Mouse (Mus musculus): ENCODE results near the gene Adam1b.

Gene Adam1b

DNA sequence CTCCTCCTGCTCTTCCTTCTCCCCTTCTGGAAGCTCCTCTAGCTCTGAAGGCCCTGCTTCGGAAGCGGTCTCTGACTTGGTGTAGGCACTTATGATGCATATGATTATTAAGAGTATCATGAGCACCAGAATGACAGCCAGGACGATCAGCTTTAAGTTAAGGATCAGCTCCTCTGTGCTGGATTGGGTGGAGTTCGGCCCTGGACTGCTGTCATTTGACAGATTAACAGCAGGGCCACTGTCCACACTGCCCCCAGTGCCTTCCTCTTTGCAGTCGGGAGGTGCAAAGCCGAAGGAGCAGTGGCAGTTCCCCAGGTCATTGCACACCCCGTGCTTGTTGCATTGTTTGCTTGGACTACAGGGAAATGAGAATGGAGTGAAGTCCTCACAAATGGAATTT, 2.5 kb downstream of the Adam1b start:
- in situ Hi-C loops (cut with MboI, MseI) = no loop called here

DNA sequence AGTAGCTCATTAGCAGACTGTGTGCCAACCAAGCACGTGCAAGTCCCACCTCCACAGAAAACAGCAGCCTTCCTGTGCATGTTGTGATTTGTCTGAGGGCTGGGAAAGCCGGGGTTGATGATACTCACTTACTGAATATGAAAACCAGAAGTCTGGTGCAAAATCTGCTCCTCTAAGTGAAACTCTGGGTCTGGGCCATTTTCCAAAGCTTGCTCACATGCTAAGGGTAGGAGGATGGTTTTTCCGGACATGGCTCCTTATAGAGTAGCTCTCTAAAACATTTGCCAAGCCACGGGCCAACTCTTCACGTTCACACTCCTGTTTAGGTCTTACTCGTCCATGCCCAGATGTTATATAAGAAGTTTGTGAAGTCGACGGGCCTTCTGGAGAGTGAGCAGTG, 9.9 kb downstream of the Adam1b start:
- in situ Hi-C loops (cut with MboI, MseI) = loop anchor here (10.0 kb wide), 1 partner anchor 521 kb away; no protein-coding TSS in a partner anchor

DNA sequence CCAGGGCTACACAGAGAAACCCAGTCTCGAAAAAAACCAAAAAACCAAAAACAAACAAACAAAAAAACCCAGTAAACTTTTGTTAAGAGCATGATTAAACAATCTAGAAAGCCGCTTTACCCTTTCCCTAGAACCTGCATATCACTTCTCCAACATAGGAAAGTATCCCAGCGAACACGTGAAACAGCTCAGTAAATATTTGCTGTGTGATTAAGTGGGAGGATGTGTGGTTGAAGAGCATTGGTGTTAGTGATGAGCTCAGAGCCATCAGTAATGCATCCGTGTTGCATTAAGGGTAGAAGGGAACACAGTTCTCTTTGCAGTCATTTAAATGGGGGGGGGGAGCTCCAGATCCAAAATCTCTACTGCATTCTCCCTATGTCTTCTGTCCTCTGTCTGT, 18.4 kb downstream of the Adam1b start:
- in situ Hi-C loops (cut with MboI, MseI) = loop anchor here (10.0 kb wide), 1 partner anchor 410 kb away; no protein-coding TSS in a partner anchor

DNA sequence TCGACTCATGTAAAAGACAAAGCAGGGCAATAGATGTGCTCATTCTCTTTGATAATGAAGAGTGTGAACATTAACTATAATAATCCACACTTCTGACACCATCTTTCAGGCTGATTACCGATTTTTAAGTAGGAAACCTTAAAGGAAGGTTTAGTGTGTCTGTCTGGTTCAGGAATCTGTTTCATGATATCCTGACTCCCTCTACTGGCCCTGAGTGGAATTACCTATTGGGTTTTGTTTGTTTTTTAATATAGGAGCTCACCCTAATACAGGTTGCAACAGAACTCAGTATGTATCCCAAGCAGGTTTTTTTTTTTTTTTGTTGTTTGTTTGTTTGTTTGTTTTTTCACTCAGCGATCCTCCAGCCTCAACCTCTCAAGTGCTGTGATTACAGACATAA, 25.6 kb downstream of the Adam1b start:
- in situ Hi-C loops (cut with MboI, MseI) = no loop called here

DNA sequence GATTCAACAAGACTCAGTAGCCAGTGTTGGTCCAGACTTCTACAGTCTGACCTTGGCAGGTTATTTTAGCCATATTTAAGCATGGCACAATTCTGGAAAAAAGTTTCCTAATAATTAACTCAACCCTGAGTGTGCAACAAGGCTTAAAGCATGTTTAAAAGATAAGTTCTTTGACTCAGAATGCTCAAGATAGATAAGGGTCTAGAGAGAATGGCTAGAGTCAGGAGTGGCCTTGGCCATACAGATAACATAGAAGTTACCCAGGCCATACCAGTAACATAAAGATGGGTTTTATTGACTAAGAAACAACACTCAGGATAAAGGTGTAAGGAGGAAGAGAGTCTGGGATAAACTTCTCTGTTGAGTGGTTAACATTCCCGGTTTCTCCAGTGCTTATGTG, 27.2 kb downstream of the Adam1b start:
- in situ Hi-C loops (cut with MboI, MseI) = no loop called here

DNA sequence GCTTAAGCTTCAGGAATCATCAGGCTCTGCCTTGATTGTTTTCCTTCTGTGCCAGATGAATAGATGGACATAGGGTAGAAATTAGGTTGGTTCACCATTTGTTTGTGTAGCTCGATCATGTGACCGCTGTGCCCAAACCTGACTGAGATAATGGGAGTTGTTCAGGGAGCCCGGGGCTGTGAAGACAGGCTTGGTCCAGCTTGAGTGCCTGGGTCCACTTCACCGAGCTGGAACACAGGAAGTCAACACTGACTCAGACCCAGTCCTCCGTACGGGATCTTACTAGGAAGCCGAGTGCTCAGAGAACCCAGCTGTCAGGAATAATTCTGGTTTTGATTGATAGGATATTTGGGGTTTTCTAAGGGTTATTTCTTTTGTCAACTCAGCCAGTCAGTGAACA, 28.6 kb downstream of the Adam1b start:
- in situ Hi-C loops (cut with MboI, MseI) = no loop called here

DNA sequence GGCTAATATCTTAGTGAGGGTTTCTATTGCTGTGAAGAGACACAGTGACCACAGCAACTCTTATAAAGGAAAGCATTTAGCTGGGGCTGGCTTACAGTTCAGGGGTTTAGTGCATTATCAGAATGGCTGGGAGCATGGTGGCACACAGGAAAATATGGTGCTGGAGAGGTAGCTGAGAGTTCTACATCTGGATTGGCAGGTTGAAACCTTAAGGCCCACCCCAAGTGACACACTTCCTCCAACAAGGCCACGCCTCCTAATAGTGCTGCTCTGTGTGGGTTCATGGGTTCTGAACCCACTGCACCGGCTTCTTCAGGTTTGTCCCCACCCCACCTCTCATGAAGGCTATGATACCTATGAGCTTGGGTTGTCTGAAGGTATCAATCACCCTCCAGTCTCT, 30.8 kb downstream of the Adam1b start:
- in situ Hi-C loops (cut with MboI, MseI) = no loop called here

DNA sequence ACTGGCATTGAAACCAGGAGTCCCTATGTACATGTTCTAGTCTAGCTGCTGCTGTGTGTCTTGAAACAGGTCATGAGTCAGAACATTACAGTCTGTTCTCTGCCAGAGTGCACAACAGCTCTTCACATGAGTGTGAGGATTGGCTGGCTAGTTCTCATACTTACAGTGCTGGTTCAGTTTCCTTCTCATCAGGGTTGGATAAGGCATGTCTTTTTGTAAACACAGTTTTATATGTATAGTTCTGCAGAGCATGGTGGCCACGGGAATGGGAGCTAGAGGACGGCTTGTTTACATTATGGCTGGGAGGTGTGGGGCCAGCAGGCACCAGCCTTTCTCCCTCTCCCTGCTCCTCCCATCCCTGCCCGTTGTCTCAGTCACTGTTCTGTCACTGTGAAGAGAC, 33.7 kb downstream of the Adam1b start:
- in situ Hi-C loops (cut with MboI, MseI) = no loop called here

DNA sequence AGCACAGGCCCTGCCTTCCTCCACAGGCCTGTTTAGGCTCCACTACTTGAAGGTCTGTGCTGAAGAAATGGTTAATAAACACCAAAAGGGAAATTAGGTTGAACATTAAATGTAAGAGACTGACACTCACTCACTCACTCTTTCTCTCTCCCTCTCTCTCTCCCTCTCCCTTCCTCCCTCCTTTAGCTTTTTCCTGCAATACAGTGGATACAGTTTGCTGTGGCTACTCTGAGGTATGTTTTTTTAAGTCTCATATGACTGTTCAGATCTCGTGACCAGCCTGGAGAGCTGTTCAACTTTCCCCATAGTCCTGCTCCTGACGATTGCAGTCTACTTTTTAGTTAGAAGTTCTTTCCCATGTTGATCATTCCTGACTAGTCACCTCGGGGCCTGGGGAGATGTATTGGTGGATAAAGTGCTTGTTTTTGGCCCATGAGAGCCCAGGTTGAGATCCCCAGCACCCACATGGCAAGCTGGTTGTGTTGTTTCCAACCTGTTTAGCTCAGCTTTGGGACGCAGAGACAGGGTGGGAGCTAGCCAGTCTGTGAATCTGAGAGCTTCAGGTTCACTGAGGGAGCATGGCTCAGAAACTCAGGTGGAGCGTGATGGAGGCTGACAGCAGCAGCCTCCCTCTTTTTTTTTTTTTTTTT, 39.5 kb downstream of the Adam1b start:
- in situ Hi-C loops (cut with MboI, MseI) = no loop called here

DNA sequence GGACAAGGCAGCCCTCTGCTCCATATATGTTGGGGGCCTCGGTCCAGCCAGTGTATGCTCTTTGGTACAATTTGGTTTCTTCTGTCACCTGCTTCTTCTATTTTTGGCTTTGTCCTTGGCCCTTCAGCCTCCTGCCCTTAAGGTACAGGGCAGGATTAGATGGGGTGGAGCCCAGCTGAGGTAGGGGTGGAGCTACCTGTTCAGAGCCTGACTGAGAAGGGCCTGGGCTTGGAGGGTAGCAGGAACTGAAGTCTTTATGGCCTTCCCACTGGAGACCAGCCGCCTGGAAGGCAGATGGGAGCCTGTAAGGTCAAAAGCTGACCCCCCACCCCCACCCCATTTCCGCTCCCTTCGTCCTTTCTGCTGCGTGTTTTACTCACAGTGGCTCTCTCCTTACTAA, 40.3 kb downstream of the Adam1b start:
- in situ Hi-C loops (cut with MboI, MseI) = no loop called here

DNA sequence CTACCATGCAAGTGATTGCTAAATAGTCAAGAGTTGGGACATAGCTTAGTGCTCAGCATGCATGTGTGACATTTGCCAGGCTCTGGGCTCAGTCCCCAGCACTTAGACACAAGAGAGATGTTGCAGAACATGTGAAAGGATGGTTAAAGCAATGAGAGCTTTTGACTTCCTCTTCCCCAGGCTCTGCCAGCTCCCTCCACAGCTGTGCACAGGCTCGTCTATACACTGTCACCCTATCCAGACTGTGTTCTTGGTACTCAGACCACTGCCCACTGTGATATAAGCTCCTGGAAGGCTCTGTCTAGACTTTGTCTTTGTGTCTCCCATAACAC, 41.1 kb downstream of the Adam1b start:
- in situ Hi-C loops (cut with MboI, MseI) = no loop called here

DNA sequence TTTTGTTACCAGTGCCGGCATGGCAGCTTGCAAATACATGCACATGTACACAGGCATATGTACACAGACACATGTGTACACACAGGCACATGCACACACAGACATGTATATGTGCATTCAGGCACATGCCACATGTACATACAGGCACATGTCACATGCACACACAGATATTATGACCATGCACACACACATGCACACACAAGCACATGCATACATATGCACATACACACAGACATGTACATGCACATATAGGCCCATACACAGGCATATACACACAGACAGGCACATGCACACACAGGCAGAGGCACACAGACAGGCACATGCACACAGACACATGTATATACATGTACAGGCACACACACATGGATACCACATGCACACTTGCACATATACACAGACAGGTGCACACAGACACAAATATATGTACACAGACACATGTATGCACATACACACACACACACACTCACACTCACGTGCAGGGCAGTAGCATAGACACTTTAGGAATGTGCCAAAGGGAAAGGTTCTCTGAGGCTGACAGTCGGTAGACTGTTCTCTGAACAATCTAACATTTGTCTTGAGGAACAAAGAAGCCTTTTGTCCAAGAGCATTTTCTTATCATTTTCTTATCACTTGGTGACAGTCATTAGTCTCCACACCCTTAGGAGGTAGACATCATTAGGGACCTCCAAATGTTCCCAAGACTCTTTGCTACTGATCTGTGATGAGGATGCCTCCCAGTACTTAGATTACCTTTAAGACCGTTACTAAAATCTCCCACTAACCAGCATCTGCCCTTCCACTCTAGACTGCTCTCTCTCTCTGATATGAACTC, 41.7 kb downstream of the Adam1b start:
- in situ Hi-C loops (cut with MboI, MseI) = no loop called here

DNA sequence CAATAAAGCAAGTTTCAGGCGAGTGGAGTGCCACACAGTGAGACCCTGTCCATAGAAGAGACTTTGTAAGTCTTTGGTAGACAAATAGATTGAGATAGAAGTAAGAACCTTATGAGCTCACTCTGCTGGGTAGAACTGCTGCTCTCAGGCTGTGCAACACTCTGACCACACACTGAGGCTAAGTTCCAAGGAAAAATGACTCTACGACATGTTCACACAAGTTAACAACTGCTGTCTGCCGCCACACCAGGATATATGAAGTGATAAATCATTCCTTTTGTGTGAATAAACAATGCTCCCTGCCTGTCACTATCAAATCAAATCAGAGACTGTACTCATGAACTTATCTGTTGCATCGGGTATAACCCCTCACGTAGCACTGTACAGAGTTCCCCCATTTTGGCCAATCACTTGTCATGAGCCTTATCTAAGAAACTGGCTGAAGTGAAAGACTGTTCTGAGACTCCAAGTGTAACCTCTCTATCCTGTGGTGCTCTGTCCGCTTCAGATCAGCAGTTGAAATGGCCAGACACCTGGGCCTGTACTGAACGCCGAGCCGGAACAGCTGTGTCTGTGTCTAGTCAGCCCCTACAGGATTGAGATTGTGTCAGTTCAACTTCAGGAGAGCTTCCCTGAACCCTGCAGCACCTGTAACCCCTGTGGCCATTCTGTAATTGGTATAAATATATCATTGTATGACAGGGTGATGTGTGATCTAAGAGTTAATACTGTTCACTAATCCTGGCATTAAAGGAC, 47.5 kb downstream of the Adam1b start:
- in situ Hi-C loops (cut with MboI, MseI) = loop anchor here (10.0 kb wide), 1 partner anchor 941 kb away; the partner anchor contains the start of gene Slc8b1

DNA sequence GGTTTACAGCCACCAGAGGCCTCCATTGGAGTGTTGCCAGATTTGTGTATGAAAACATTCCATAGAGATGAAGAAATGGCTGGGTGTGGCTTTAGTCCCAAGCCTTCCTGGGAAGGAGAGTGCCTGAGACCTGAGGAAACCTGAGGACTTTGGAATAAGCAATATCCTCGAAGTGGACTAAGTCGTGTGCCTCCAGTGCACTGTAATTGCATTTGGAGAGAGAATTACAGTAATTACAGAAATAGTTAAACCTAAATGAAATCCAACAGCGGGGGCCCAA, 48.8 kb downstream of the Adam1b start:
- in situ Hi-C loops (cut with MboI, MseI) = loop anchor here (10.0 kb wide), 1 partner anchor 940 kb away; the partner anchor contains the start of gene Slc8b1

DNA sequence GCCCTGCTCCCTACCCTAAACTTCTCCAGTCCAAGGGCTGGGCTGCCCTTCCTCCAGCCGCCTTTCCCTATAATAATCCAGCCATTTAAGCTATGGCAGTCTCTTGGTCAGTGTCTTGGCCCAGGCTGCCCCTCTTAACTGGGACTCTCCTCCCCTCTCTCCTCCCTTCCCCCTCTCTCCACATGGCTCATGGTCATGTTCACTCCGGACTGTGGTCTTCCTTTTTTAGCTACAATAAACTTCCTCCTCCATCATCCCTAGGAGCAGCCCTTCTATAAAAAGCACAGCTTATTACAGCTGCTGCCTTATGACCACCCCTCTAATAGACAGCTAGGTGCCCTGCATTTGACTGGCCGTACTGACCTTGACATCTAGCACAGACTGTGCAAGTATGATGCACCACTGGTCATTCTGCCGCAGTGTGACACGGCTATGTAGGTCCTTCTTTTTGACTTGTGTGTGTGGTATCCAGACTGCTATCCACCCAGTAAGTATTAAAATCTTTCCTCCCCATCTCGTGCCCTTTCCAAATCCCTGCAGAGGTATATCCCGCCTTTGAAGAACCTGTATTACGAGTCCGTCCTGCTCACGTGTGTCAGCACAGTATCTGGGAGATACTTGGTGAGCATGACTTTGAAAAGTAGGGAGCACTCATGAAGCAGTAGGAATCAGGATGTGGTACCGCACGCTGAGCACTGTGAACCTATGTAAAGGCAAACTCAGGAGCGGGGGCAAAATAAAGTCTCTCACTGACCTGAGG, 49.3 kb downstream of the Adam1b start:
- in situ Hi-C loops (cut with MboI, MseI) = loop anchor here (10.0 kb wide), 1 partner anchor 939 kb away; the partner anchor contains the start of gene Slc8b1

DNA sequence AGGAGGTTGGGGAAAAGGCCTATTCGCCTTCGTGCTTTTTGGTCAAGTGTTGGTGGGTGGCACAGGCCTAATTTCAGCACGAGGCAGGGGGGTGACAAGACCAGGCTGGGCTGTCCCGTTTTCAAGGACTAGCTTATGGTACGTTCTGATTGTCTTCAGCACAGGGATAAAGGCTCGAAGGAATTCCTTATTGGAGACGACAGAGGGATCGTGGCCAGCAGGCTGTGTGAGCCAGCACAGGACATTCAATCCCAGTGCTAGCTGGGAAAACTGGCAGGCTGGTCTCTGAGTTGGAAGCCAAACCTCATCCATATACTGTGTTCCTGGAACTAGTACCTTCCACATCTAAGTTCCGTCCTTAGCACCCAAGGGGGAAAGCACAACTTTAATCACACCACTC, 50.3 kb downstream of the Adam1b start:
- in situ Hi-C loops (cut with MboI, MseI) = loop anchor here (10.0 kb wide), 1 partner anchor 938 kb away; the partner anchor contains the start of gene Slc8b1

DNA sequence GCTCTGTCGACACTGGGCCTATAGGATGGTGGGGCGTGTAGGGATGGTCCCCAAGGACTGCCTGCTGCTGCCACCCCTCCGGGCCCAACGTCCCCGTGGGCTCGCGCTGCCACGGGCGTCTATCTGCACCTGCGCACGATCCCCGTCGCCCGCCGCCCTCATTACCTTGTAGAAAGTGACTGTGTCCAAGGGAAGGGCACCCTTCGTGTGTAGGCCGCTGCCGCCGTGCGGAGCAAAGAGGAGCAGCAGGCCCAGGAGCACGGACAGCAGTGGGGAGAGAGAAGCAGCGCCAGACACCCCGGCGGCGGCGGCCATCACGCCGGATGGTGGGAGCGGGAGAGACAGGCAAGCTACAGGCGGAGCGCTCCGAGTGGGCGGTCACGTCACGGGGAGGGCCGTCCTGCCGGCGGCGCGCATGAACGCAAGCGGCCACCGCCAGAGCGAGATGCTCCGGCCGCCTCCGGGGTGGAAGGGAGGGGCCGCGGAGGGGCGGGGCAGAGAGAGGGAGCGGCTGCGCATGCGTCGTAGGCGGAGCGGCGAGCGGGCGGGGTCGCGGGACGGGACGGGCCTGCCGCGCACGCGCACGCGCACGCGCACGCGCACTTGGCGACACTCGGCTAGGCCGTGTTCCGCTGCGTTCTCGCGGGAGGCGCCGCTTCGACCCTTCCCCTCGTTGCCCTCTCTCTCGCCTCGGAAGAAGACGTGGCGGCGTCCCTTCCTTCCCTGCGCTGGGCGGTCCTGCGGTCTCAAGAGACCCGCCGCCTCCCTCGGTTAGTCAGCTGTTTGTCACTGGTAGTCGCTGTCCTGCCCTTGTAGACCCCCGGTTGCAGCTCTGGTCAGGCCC, 51.0 kb downstream of the Adam1b start, which contains the start of gene Erp29:
TSS of gene Erp29 (minus strand) at position 481 of the 844 bp plus-strand sequence.
- in situ Hi-C loops (cut with MboI, MseI) = loop anchor here (10.0 kb wide), 1 partner anchor 937 kb away; the partner anchor contains the start of gene Slc8b1

DNA sequence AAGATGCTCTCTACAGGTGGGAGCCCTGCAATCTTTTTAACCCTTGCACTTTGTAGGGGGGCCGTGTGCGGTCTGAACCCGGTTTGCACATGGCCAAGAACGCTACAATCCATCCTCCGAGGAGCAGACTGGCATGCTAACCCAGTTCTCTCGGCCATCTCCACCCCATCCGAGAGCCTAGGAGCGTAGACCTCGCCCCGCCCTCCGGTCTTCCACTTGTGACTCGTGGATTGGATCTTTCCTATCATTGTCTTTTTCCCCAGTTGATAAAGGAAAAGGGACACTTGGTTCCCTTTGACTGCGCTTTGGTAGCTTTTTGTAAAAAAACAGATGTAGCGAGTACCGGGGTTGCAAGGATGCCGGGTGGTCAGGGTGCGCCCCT, 51.6 kb downstream of the Adam1b start, which contains the start of gene Tmem116:
TSS of gene Tmem116 (plus strand) at position 250 of the 382 bp plus-strand sequence.
- in situ Hi-C loops (cut with MboI, MseI) = loop anchor here (10.0 kb wide), 1 partner anchor 937 kb away; the partner anchor contains the start of gene Slc8b1

DNA sequence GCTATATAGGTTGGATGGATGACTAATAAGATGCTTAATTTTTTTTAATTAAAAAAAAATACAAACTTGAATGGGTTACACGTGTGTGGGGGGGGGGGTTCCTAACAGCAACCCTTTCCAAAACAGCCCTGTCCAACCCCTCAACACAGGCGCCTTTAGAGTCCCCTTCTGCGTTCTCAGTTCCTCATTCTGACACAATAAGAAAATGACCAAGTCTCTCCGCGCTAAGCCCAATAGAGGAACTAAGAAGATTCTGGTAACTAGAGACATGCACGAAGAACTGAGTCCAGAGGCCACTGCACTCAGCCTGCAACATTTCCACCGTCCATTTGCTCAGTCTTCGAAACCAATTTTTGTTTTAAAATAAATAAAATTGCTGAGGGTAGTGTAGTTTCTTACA, 52.0 kb downstream of the Adam1b start:
- in situ Hi-C loops (cut with MboI, MseI) = loop anchor here (10.0 kb wide), 1 partner anchor 936 kb away; the partner anchor contains the start of gene Slc8b1

DNA sequence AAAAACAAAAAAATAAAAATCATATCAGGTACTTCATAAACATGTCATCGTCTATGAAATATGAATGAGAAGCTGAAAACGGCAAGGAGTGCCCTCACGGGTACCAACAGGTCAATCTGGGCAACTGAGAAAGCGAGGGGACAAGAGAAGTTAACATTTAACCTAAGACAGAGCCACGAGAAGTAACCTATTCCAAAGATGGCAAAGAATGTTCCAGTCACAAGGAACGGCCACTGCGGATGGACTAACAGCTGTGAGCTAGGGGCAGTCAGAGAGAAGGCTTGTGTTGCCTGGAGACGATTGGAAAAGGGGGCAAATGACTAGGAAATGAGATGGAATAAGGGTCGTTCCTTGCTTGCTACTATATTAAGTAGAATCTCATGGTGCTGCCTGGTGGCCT, 52.8 kb downstream of the Adam1b start:
- in situ Hi-C loops (cut with MboI, MseI) = loop anchor here (10.0 kb wide), 1 partner anchor 936 kb away; the partner anchor contains the start of gene Slc8b1

Data from T-helper 2 cell (primary cell).